Mouse (Mus musculus) activated CD4-positive, CD25-positive, alpha-beta regulatory T cell, adult 4 months (primary cell): ENCODE data around the gene Lrpap1. TPM values are rescaled to one million over a fixed set of nuclear protein-coding genes. Genes with fewer than 3 reads are reported as not detected.

Source experiments
- ATAC-seq: one replicate; pipeline ENCODE4 v1.8.0; 2017
- polyA plus RNA-seq, 2 experiments: library from polyadenylated mRNA; unstranded; fragments of 100-300 nt; shearing (Covaris generic); gene quantifications; one replicate each; pipeline ENCODE4 v1.2.1; 2017

Lrpap1 gene
- polyA plus RNA-seq, result 10 to 100 TPM; 73.7 to 81.8 TPM

- ATAC-seq, result peak; percentile 95
Measured at GRCm38 (mm10) chr5:35104960-35105921, at the start of gene Lrpap1. Lrpap1 (minus strand) TSS chr5:35105766.

- ATAC-seq, result no peak
Measured at GRCm38 (mm10) chr5:35149939-35150338, 44.4 kb upstream of the Lrpap1 start.

- no peak for ATAC-seq
Measured at GRCm38 (mm10) chr5:35149526-35149925, 44.0 kb upstream of the Lrpap1 start.

GRCm38 (mm10) chr5:35147963-35148767 lies 42.6 kb upstream of the Lrpap1 start:
- no peak for ATAC-seq

- ATAC-seq, result no peak
Measured at GRCm38 (mm10) chr5:35147155-35147962, 41.8 kb upstream of the Lrpap1 start.

- no peak for ATAC-seq
Measured at GRCm38 (mm10) chr5:35146747-35147146, 41.2 kb upstream of the Lrpap1 start.

- ATAC-seq, result no peak
Measured at GRCm38 (mm10) chr5:35144716-35145115, 39.1 kb upstream of the Lrpap1 start.

GRCm38 (mm10) chr5:35143460-35144245 lies 38.1 kb upstream of the Lrpap1 start:
- no peak for ATAC-seq

- ATAC-seq, result no peak
Measured at GRCm38 (mm10) chr5:35142910-35143309, 37.3 kb upstream of the Lrpap1 start.

GRCm38 (mm10) chr5:35141316-35141715 lies 35.8 kb upstream of the Lrpap1 start:
- ATAC-seq, result no peak

GRCm38 (mm10) chr5:35138183-35138611 lies 32.6 kb upstream of the Lrpap1 start:
- ATAC-seq, result no peak

GRCm38 (mm10) chr5:35137510-35138182 lies 32.1 kb upstream of the Lrpap1 start:
- ATAC-seq, result no peak

- ATAC-seq, result no peak
Measured at GRCm38 (mm10) chr5:35135903-35136302, 30.3 kb upstream of the Lrpap1 start.

GRCm38 (mm10) chr5:35134286-35134685 lies 28.7 kb upstream of the Lrpap1 start:
- no peak for ATAC-seq

- ATAC-seq, result no peak
Measured at GRCm38 (mm10) chr5:35133468-35133867, 27.9 kb upstream of the Lrpap1 start.

- no peak for ATAC-seq
Measured at GRCm38 (mm10) chr5:35132278-35132980, 26.9 kb upstream of the Lrpap1 start.

GRCm38 (mm10) chr5:35131773-35132172 lies 26.2 kb upstream of the Lrpap1 start:
- ATAC-seq, result no peak

GRCm38 (mm10) chr5:35131237-35131636 lies 25.7 kb upstream of the Lrpap1 start:
- ATAC-seq, result no peak

- no peak for ATAC-seq
Measured at GRCm38 (mm10) chr5:35129767-35130191, 24.2 kb upstream of the Lrpap1 start.

GRCm38 (mm10) chr5:35129208-35129607 lies 23.6 kb upstream of the Lrpap1 start:
- ATAC-seq, result no peak
